Mouse (Mus musculus): ENCODE results near the gene Clic3. TPM values are rescaled to one million over a fixed set of nuclear protein-coding genes. Genes with fewer than 3 reads are reported as not detected.
A peak's percentile ranks its signal among the peaks of the same experiment; 100 is the strongest.

Clic3 gene
- polyA plus RNA-seq, 1 experiment = not detected

DNA sequence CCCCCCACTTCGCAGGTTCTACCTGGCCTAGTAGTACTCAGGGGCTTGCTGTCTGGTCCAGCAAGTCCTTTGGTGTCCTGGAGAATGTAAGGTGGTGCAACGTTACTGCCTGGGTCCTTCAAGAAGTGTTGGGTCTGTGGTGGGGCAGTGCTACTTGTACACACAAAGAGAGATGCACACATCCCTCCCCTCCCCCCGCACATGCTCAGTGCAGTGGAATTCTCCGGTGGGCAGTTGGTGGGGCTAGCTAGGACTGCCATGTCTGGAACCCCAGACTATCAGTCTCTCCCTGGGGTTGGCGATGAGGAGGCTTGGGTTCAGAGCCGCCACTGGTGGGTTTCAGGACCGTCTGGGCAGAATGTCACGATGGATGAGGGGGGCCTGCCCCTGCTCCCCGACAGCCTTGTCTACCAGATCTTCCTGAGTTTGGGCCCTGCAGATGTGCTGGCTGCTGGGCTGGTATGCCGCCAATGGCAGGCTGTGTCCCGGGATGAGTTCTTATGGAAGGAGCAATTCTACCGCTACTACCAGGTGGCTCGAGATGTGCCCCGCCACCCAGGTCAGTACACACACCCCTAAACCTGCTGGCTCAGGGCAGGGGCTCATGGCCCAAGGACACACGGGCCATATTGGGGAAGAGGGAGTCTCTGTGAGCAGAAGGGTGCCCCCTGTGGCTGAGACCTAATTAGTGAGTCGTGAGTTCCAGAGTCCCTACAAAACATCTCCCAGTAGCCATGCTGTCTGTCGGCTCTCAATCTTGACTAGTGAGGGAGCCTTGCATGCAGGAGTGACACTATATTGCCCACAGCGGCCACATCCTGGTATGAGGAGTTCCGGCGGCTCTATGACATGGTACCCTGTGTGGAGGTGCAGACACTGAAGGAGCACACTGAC is 45.2 kb downstream of the Clic3 start, which contains the start of gene C8g:
Gene C8g, minus strand, starts transcription at position 127 of the 894 bp plus-strand sequence.
- TF ChIP-seq CTCF (IDR thresholded peaks at IDR 0.05; ENCODE audit: insufficient read depth, low read depth, low read length) = no peak
- TF ChIP-seq POLR2A (IDR thresholded peaks at IDR 0.05; ENCODE audit: insufficient read depth, low read depth, low read length) = 0 out of 2 replicates have a peak, but pooled peaks have one; percentile 22
- peaks cover 20% of the 10 kb centered on the region for H3K4me1 ChIP-seq (ENCODE audit: control insufficient read depth, insufficient read depth, low read length)
- H3K4me3 ChIP-seq (ENCODE audit: insufficient read depth, low read depth, low read length) = peak within 1 kb of the TSS; percentile 94
- peak within 1 kb of the TSS; percentile 75; the same call in 1 of the 2 replicates for H3K27ac ChIP-seq (ENCODE audit: insufficient read depth, low read depth, low read length)
- 70% methylated on average over 20 of the region's 20 CpGs for WGBS

DNA sequence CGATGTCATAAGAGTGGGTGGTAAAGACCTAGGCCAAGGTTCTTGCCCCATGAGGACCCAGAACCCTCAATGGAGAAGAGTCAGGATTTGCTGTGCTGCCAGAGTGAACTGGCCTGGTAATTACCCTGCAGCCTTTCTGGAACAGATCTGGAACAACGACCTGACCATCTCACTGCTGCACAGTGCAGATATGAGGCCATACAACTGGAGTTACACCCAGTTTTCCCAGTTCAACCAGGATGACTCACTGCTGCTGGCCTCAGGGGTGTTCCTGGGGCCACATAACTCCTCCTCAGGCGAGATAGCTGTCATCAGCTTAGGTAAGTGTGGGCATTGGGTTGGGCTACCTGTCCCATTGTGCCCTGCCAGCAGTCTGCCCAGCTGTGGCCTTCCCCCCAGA is 46.1 kb downstream of the Clic3 start:
- WGBS = 88% methylated on average over 3 of the region's 3 CpGs
- no peak overlapping the region for H3K4me3 ChIP-seq (ENCODE audit: insufficient read depth, low read depth, low read length)
- TF ChIP-seq CTCF (IDR thresholded peaks at IDR 0.05; ENCODE audit: insufficient read depth, low read depth, low read length) = no peak
- no peak for TF ChIP-seq POLR2A (IDR thresholded peaks at IDR 0.05; ENCODE audit: insufficient read depth, low read depth, low read length)
- peaks cover 17% of the 10 kb centered on the region for H3K4me1 ChIP-seq (ENCODE audit: control insufficient read depth, insufficient read depth, low read length)
- no peak overlapping the region for H3K27ac ChIP-seq (ENCODE audit: insufficient read depth, low read depth, low read length)

DNA sequence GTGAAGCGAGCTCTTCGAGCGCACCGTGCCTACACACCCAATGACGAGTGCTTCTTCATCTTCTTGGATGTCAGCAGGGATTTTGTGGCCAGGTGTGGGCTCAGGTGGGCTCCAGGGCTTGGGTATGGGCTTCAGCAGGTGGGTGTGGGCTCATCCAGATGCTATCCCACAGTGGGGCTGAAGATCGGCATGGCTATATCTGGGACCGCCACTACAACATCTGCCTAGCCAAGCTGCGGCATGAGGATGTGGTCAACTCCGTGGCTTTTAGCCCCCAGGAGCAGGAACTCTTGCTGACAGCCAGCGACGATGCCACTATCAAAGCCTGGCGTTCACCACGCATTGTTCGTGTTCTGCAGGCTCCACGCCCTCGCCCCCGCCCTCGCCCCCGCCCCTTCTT is 47.9 kb downstream of the Clic3 start:
- TF ChIP-seq POLR2A (IDR thresholded peaks at IDR 0.05; ENCODE audit: insufficient read depth, low read depth, low read length) = no peak
- TF ChIP-seq CTCF (IDR thresholded peaks at IDR 0.05; ENCODE audit: insufficient read depth, low read depth, low read length) = no peak
- H3K4me3 ChIP-seq (ENCODE audit: insufficient read depth, low read depth, low read length) = no peak overlapping the region
- no peak overlapping the region for H3K27ac ChIP-seq (ENCODE audit: insufficient read depth, low read depth, low read length)
- 91% methylated on average over 19 of the region's 19 CpGs for WGBS
- H3K4me1 ChIP-seq (ENCODE audit: control insufficient read depth, insufficient read depth, low read length) = peaks cover 17% of the 10 kb centered on the region

DNA sequence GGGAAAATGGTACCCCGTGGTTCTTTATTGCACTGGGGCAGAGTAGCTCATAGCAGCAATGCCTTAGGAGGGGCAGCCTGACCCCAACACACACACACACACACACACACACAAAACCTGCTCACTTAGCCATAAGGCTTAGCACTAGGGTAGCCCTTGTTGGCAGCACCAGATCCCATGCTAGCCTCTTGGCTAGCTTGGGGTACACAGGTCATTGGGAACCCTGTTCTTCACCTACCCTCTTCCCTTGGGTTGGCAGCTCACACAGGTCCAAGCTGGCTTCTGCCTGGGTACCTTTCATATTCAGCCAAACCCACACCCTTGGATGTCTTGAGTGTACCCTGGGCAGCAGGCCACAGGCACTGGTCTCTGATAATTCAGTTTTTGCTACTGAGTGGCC is 48.4 kb downstream of the Clic3 start:
- 75% methylated on average over 1 of the region's 1 CpGs for WGBS
- TF ChIP-seq CTCF (IDR thresholded peaks at IDR 0.05; ENCODE audit: insufficient read depth, low read depth, low read length) = no peak
- no peak for TF ChIP-seq POLR2A (IDR thresholded peaks at IDR 0.05; ENCODE audit: insufficient read depth, low read depth, low read length)
- H3K4me1 ChIP-seq (ENCODE audit: control insufficient read depth, insufficient read depth, low read length) = peaks cover 17% of the 10 kb centered on the region
- H3K4me3 ChIP-seq (ENCODE audit: insufficient read depth, low read depth, low read length) = no peak overlapping the region
- H3K27ac ChIP-seq (ENCODE audit: insufficient read depth, low read depth, low read length) = no peak overlapping the region

DNA sequence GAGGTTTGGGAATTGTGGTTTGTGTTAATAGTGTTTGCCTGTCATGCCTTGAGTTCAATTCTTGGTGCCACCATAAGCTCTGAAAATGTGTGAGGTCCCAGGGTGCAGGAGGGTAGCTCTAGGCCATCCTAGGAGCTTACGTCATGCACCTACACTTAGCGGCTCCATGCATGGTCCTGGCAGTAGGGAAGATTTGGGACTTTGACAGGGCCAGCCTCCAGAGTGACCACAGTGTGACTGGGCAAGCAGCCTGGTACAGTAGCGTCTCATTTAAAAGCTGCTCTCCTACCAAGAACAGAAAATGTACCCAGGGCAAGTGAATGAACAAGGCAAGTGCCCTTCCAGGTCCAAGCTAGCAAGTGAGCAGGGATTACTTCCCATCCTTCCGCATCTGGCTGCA is 49.2 kb downstream of the Clic3 start:
- Histone ChIP-seq H3K27ac (ENCODE audit: insufficient read depth, low read depth, low read length) (no peak overlapping the region), H3K4me1 (ENCODE audit: control insufficient read depth, insufficient read depth, low read length) (peaks cover 15% of the 10 kb centered on the region), H3K4me3 (ENCODE audit: insufficient read depth, low read depth, low read length) (no peak overlapping the region)
- 86% methylated on average over 4 of the region's 4 CpGs for WGBS
- TF ChIP-seq CTCF (IDR thresholded peaks at IDR 0.05; ENCODE audit: insufficient read depth, low read depth, low read length) (no peak), POLR2A (IDR thresholded peaks at IDR 0.05; ENCODE audit: insufficient read depth, low read depth, low read length) (no peak)

DNA sequence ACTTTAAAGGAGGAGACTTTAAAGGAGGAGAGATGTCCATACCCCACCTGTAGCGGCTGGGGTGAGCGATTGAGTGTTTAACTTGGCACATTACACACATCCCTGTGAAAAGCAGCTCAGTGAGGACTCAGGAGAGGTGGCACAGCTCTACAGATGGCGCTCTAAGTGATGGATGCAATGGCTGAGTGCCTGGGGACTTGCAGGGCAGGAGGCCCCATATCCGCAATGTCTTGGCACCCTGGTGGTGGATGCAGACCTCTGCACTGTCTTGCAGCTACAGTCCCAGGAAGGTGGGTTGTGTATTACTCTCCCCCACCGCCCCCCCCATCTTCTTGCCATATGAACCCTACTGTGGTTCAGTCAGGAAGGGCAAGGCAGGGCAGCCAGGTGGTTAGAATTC is 50.3 kb downstream of the Clic3 start:
- WGBS = 38% methylated on average over 5 of the region's 5 CpGs
- TF ChIP-seq CTCF (IDR thresholded peaks at IDR 0.05; ENCODE audit: insufficient read depth, low read depth, low read length) (no peak), POLR2A (IDR thresholded peaks at IDR 0.05; ENCODE audit: insufficient read depth, low read depth, low read length) (no peak)
- H3K27ac ChIP-seq (ENCODE audit: insufficient read depth, low read depth, low read length) = no peak overlapping the region

More for the DNA sequence above, 50.3 kb downstream of the Clic3 start:
- Histone ChIP-seq H3K4me1 (ENCODE audit: control insufficient read depth, insufficient read depth, low read length) (peaks cover 8% of the 10 kb centered on the region), H3K4me3 (ENCODE audit: insufficient read depth, low read depth, low read length) (no peak overlapping the region)

Other genes with a start within 250 kb of the Clic3 start
- gene Nelfb, start 245.3 kb upstream of the Clic3 start, polyA plus RNA-seq (2012; ENCODE audit: insufficient read depth, insufficient read length, low replicate concordance, missing spikeins) = not detected in 2 replicates
- gene Stpg3, start 242.2 kb upstream of the Clic3 start, polyA plus RNA-seq (2012; ENCODE audit: insufficient read depth, insufficient read length, low replicate concordance, missing spikeins) = not detected in 2 replicates
- not detected in 2 replicates for gene Fam166a, start 238.1 kb upstream of the Clic3 start, polyA plus RNA-seq (2012; ENCODE audit: insufficient read depth, insufficient read length, low replicate concordance, missing spikeins)
- gene Tubb4b, start 232.1 kb upstream of the Clic3 start, polyA plus RNA-seq (2012; ENCODE audit: insufficient read depth, insufficient read length, low replicate concordance, missing spikeins) = 193 TPM in 1 of 2 replicates, not detected in the other
- gene Slc34a3, start 222.5 kb upstream of the Clic3 start, polyA plus RNA-seq (2012; ENCODE audit: insufficient read depth, insufficient read length, low replicate concordance, missing spikeins) = not detected in 2 replicates
- not detected in 2 replicates for gene Rnf224, start 220.1 kb upstream of the Clic3 start, polyA plus RNA-seq (2012; ENCODE audit: insufficient read depth, insufficient read length, low replicate concordance, missing spikeins)
- not detected in 2 replicates for gene Rnf208, start 214.6 kb upstream of the Clic3 start, polyA plus RNA-seq (2012; ENCODE audit: insufficient read depth, insufficient read length, low replicate concordance, missing spikeins)
- not detected in 2 replicates for gene Cysrt1, start 214.4 kb upstream of the Clic3 start, polyA plus RNA-seq (2012; ENCODE audit: insufficient read depth, insufficient read length, low replicate concordance, missing spikeins)
- not detected in 2 replicates for gene AL732309.1, start 210.0 kb upstream of the Clic3 start, polyA plus RNA-seq (2012; ENCODE audit: insufficient read depth, insufficient read length, low replicate concordance, missing spikeins)
- not detected in 2 replicates for gene Tmem203, start 201.4 kb upstream of the Clic3 start, polyA plus RNA-seq (2012; ENCODE audit: insufficient read depth, insufficient read length, low replicate concordance, missing spikeins)
- not detected in 2 replicates for gene Tprn, start 194.2 kb upstream of the Clic3 start, polyA plus RNA-seq (2012; ENCODE audit: insufficient read depth, insufficient read length, low replicate concordance, missing spikeins)
- gene Ssna1, start 184.4 kb upstream of the Clic3 start, polyA plus RNA-seq (2012; ENCODE audit: insufficient read depth, insufficient read length, low replicate concordance, missing spikeins) = not detected in 2 replicates
- gene Anapc2, start 184.4 kb upstream of the Clic3 start, polyA plus RNA-seq (2012; ENCODE audit: insufficient read depth, insufficient read length, low replicate concordance, missing spikeins) = not detected in 2 replicates
- gene Tmem210, start 168.7 kb upstream of the Clic3 start, polyA plus RNA-seq (2012; ENCODE audit: insufficient read depth, insufficient read length, low replicate concordance, missing spikeins) = not detected in 2 replicates
- not detected in 2 replicates for gene Lrrc26, start 166.9 kb upstream of the Clic3 start, polyA plus RNA-seq (2012; ENCODE audit: insufficient read depth, insufficient read length, low replicate concordance, missing spikeins)
- 199 and 286 TPM in 2 replicates for gene Grin1, start 137.7 kb upstream of the Clic3 start, polyA plus RNA-seq (2012; ENCODE audit: insufficient read depth, insufficient read length, low replicate concordance, missing spikeins)
- gene Man1b1, start 124.5 kb upstream of the Clic3 start, polyA plus RNA-seq (2012; ENCODE audit: insufficient read depth, insufficient read length, low replicate concordance, missing spikeins) = not detected in 2 replicates
- not detected in 2 replicates for gene Dpp7, start 100.5 kb upstream of the Clic3 start, polyA plus RNA-seq (2012; ENCODE audit: insufficient read depth, insufficient read length, low replicate concordance, missing spikeins)
- gene Uap1l1, start 91.2 kb upstream of the Clic3 start, polyA plus RNA-seq (2012; ENCODE audit: insufficient read depth, insufficient read length, low replicate concordance, missing spikeins) = not detected in 2 replicates
- gene Sapcd2, start 84.5 kb upstream of the Clic3 start, polyA plus RNA-seq (2012; ENCODE audit: insufficient read depth, insufficient read length, low replicate concordance, missing spikeins) = not detected in 2 replicates
- not detected in 2 replicates for gene Entpd2, start 61.0 kb upstream of the Clic3 start, polyA plus RNA-seq (2012; ENCODE audit: insufficient read depth, insufficient read length, low replicate concordance, missing spikeins)
- gene Npdc1, start 57.5 kb upstream of the Clic3 start, polyA plus RNA-seq (2012; ENCODE audit: insufficient read depth, insufficient read length, low replicate concordance, missing spikeins) = not detected in 2 replicates
- not detected in 2 replicates for gene Fut7, start 33.6 kb upstream of the Clic3 start, polyA plus RNA-seq (2012; ENCODE audit: insufficient read depth, insufficient read length, low replicate concordance, missing spikeins)
- gene Abca2, start 28.1 kb upstream of the Clic3 start, polyA plus RNA-seq (2012; ENCODE audit: insufficient read depth, insufficient read length, low replicate concordance, missing spikeins) = not detected in 2 replicates
- not detected in 2 replicates for gene Paxx, start 4.3 kb downstream of the Clic3 start, polyA plus RNA-seq (2012; ENCODE audit: insufficient read depth, insufficient read length, low replicate concordance, missing spikeins)
- gene Ptgds, start 13.2 kb downstream of the Clic3 start, polyA plus RNA-seq (2012; ENCODE audit: insufficient read depth, insufficient read length, low replicate concordance, missing spikeins) = 758 and 1,988 TPM in 2 replicates
- not detected in 2 replicates for gene Lcn12, start 37.1 kb downstream of the Clic3 start, polyA plus RNA-seq (2012; ENCODE audit: insufficient read depth, insufficient read length, low replicate concordance, missing spikeins)
- 706 TPM in 1 of 2 replicates, not detected in the other for gene Fbxw5, start 43.9 kb downstream of the Clic3 start, polyA plus RNA-seq (2012; ENCODE audit: insufficient read depth, insufficient read length, low replicate concordance, missing spikeins)
- not detected in 2 replicates for gene C8g, start 44.9 kb downstream of the Clic3 start, polyA plus RNA-seq (2012; ENCODE audit: insufficient read depth, insufficient read length, low replicate concordance, missing spikeins)
- not detected in 2 replicates for gene Traf2, start 90.1 kb downstream of the Clic3 start, polyA plus RNA-seq (2012; ENCODE audit: insufficient read depth, insufficient read length, low replicate concordance, missing spikeins)
- not detected in 2 replicates for gene Edf1, start 101.0 kb downstream of the Clic3 start, polyA plus RNA-seq (2012; ENCODE audit: insufficient read depth, insufficient read length, low replicate concordance, missing spikeins)
- not detected in 2 replicates for gene Mamdc4, start 118.0 kb downstream of the Clic3 start, polyA plus RNA-seq (2012; ENCODE audit: insufficient read depth, insufficient read length, low replicate concordance, missing spikeins)
- gene Phpt1, start 118.4 kb downstream of the Clic3 start, polyA plus RNA-seq (2012; ENCODE audit: insufficient read depth, insufficient read length, low replicate concordance, missing spikeins) = not detected in 2 replicates
- gene Ajm1, start 124.9 kb downstream of the Clic3 start, polyA plus RNA-seq (2012; ENCODE audit: insufficient read depth, insufficient read length, low replicate concordance, missing spikeins) = not detected in 2 replicates
- not detected in 2 replicates for gene Rabl6, start 151.7 kb downstream of the Clic3 start, polyA plus RNA-seq (2012; ENCODE audit: insufficient read depth, insufficient read length, low replicate concordance, missing spikeins)
- not detected in 2 replicates for gene Ccdc183, start 160.8 kb downstream of the Clic3 start, polyA plus RNA-seq (2012; ENCODE audit: insufficient read depth, insufficient read length, low replicate concordance, missing spikeins)
- not detected in 2 replicates for gene Tmem141, start 165.2 kb downstream of the Clic3 start, polyA plus RNA-seq (2012; ENCODE audit: insufficient read depth, insufficient read length, low replicate concordance, missing spikeins)
- gene Fcna, start 171.2 kb downstream of the Clic3 start, polyA plus RNA-seq (2012; ENCODE audit: insufficient read depth, insufficient read length, low replicate concordance, missing spikeins) = not detected in 2 replicates
- not detected in 2 replicates for gene Lcn8, start 196.3 kb downstream of the Clic3 start, polyA plus RNA-seq (2012; ENCODE audit: insufficient read depth, insufficient read length, low replicate concordance, missing spikeins)
- not detected in 2 replicates for gene Lcn5, start 201.1 kb downstream of the Clic3 start, polyA plus RNA-seq (2012; ENCODE audit: insufficient read depth, insufficient read length, low replicate concordance, missing spikeins)
- gene Lcn6, start 219.9 kb downstream of the Clic3 start, polyA plus RNA-seq (2012; ENCODE audit: insufficient read depth, insufficient read length, low replicate concordance, missing spikeins) = not detected in 2 replicates
- gene Lcn10, start 225.9 kb downstream of the Clic3 start, polyA plus RNA-seq (2012; ENCODE audit: insufficient read depth, insufficient read length, low replicate concordance, missing spikeins) = not detected in 2 replicates
- not detected in 2 replicates for gene Obp2a, start 243.2 kb downstream of the Clic3 start, polyA plus RNA-seq (2012; ENCODE audit: insufficient read depth, insufficient read length, low replicate concordance, missing spikeins)
- gene Bmyc, start 249.9 kb downstream of the Clic3 start, polyA plus RNA-seq (2012; ENCODE audit: insufficient read depth, insufficient read length, low replicate concordance, missing spikeins) = not detected in 2 replicates